Mouse (Mus musculus) cerebellum, adult 9-10 months (tissue): ENCODE data around the gene Tbc1d22a.
A peak's percentile ranks its signal among the peaks of the same experiment; 100 is the strongest.

Experiments
- DNase-seq: peaks from one replicate; pipeline ENCODE4 v3.0.0; 2022

The Tbc1d22a gene

DNA sequence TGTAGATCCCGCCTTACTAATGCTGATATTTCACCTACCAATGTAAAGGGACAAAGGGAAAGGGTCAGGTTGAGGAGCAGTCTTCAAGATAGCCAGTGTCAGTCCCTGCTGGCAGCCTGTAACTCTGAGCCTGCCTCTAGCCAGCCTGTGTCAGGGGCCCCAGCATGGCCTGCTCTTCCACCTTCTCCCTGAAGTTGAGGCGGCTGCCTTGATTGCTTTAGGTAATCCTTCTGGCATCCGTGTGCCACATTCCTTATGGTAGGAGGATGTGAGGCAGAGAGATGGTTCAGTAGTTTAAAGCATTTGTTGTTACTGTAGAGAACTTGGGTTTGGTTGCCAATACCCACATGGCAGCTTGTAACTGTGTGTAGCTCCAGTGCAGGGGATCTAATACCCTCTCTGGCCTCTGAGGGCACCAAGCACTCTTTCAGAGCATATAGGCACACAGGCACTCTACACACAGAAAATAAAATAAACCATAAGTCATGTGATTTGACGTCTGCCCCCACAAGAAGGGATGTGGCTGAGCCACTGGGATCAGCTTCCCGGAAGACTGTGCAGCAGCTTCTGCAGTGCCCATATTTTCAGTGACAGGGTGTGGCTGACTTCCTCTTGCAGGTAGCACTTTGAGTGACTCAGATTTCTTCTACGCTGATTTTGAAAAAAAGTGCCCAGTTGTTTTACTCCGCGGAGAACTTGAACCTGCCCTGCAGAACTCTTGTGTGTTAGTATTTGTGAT, 128.5 kb downstream of the Tbc1d22a start:
- no peak for DNase-seq

GRCm38 (mm10) chr15:86344906-86345331, 130.7 kb downstream of the Tbc1d22a start:
- DNase-seq: no peak

DNA sequence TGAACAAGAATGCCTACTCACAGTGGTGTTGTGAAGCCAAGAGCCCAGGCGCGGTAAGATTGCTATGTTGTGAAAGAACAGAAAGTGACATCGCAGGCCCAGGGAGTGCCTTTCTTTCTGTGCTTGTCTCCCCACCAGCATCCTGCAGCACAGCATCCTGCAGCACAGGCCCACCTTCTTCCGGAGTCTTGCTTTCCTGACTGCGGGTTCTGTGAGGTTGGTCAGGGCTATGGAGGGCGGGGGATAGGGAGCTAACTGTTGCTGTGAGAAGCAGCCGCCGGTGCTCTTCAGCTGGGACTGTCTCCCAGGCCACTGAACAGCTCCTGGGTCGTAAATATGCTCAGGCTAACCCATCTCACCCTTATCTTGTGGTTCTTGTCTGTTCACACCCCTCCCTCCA, 131.6 kb downstream of the Tbc1d22a start:
- no peak for DNase-seq

DNA sequence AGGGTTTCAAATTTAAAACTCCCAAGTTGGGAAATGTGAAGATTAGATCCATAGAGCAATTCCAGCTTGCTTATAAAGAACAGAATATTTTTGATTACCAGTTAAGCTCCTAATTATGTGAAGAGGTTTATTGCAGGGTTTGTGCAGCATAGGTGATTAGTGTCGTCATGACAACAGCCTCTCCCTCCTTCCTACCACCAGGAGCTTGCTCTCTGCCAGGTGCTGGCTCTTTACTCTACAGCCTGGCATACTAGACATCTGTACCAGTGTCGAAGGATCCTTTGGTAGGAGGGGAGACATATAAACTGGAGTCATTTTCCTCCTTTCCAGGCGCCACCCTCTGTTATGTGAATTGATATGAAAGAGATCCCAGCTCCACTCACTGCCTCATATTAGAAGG, 132.3 kb downstream of the Tbc1d22a start:
- no peak for DNase-seq

DNA sequence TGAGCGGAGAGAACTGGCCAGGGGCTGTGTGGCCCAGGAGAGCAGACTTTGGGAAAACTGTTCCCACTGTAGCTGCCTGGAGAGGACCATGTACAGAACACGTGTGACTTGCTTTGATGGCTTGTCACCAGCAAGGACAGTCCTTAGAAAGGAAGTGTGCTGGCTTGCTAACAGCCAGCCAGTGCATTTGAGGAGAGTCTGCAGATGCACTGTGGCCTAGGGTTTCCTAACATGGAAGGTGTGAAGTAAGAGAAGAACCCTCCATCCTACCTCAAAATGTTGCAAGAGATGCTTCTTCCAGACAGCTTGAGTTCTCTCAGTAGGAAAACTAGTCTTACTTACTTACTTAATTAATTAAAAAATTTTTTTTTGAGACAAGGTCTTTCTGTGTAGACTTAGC, 140.7 kb downstream of the Tbc1d22a start:
- DNase-seq: no peak

GRCm38 (mm10) chr15:86355857-86356256, 141.6 kb downstream of the Tbc1d22a start:
- DNase-seq: no peak

DNA sequence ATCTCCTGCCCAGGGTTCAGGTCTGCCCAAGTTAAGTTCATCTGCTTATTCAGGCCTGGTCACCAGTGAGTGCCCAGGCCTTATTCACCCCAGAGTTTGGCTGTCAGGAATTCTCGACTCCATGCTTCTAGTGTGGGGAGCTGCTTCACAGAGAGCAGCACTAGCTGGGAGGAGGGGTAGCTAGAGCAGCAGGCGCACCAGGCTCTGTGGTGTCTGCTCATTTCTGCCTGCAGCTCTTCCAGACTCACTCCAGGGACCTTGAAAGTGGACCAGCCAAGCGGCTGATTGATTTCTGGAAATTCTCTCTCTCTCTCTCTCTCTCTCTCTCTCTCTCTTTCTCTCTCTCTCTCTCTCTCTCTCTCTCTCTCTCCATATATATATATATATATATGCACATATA, 146.1 kb downstream of the Tbc1d22a start:
- DNase-seq: no peak

DNA sequence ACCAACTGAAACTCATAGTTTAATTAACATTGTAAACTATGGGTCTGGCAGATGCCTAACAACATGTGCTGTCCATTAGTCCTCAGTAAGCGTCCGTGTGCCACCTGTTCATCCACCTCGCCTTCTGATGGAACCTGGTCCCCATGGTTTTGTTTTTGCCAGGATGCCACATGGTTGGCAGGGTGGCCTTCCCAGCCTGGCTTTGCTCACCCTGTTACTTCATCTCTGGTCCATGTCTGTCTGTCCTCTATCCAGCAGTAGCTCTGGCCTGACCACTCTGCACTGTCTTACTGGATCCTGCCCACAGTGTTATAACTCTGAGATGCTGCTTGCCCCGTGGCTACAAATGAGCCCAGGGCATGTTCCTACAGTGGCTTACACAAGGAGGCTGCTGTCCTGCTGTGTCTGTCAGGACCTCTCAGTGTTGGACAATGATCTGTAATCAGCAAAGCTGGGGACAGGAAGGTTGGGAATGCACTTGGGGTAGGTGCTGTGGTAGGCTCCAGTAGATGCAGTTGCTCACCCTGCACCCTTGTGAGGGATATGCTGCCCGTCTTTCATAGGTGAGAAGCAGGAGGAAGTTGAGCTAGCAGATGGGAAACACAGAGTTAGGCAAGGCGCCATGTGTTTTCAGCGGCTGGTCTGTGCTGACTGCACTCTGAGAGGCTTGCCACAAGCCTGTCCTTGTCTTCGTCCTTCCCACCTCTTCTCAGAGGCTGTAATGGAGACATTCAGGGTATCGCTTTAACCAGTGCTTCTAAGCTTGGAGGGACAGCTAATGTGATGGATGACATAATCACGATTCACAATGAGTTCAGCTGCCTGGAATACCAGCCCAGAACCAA, 148.3 kb downstream of the Tbc1d22a start:
- DNase-seq: peak; percentile 85

DNA sequence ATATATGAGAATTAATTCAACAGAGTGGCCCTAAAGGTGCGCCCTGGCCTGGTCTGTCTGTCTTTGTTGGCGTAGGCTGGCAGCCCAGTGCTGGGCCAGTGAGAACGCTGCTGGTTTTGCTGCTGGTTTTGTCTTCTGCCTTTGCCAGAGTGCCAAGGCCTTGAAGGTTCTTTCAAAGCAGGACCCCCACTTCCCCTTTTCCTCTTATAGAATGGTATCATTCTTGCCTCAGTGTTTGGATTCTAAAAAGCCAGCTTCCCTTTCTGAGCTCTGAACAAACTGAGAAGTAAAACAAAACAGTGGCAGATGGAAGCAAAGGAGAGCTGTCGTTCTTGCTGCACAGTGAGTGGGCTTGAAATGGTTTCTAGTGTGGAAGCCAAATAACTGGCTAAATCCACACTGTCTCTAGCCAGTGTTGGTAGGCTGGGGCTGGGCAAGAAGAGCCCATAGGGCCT, 149.6 kb downstream of the Tbc1d22a start:
- DNase-seq: peak; percentile 52

DNA sequence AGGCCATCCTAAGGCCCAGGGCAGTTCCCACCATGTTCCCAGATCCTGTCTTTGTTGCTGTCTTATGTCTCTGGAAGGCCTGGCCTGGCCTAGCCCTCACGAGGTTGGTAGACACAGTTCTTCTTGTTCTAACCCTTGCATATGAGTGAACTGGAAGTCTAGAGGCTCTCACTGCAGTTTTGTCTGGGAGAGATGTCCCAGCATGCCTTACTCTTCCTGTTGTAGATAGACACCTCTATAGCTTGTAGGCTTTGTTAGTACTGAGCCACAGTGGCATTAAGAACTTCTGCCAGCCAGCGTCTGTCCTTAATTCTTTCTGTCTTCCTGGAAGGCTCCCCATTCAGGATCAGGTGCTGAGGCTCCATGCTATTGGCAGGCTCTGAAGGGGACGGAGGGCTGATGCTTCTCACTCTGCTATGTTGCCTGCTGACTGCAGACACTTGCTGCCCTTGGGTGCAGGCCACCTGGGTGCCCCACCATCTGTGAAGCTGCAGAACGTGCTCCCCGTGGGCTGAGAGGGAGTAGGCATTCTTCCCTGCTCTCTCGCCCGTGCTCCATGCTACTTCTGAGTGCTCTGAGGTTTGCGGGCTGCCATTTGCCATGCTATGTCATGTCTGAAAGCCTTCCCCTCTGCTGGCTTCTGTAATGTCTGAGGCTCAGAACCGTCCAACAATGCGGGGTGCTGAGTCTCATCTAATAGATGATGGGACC, 150.8 kb downstream of the Tbc1d22a start:
- DNase-seq: no peak

DNA sequence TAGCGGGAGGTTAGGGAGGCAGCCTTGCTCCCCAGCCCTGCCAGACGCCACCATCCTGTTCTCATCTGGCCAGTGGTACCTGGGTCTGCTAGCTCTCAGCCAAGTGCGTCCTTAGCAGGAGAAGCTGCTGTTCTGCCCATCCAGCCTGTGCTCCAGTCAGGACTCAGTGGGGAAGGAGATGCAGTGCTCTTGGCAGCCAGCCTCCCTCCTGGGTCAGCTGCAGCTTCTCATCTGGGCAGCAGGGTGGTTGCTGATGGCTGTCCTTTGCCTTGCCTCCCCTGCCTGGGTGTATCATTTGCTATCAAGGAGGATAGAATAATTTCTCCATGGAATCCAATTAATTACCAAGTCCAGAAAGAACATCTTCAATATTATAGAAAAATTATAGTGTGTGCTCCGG, 152.5 kb downstream of the Tbc1d22a start:
- DNase-seq: no peak

- DNase-seq: no peak
Observed at GRCm38 (mm10) chr15:86367247-86367646, 153.0 kb downstream of the Tbc1d22a start.

DNA sequence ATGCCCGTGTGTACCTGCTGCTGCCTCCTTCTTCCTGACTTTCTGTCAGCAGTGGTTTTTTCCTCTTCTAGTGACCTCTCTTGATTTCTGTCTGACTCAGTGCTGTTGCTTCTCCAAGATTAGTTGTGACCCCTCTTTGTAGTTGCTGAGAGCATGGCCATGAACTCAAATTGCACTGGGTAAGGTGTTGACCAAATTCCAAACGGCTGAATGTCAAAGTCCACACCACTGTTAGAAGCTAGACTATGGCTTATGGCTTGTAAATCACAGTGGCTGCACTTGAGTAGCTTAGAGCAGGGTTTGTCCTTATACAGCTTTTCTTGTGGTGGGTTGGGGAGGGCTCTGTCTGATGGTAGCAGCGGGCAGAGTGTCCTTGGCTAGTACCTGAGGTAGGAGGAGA, 156.6 kb downstream of the Tbc1d22a start:
- DNase-seq: no peak

DNA sequence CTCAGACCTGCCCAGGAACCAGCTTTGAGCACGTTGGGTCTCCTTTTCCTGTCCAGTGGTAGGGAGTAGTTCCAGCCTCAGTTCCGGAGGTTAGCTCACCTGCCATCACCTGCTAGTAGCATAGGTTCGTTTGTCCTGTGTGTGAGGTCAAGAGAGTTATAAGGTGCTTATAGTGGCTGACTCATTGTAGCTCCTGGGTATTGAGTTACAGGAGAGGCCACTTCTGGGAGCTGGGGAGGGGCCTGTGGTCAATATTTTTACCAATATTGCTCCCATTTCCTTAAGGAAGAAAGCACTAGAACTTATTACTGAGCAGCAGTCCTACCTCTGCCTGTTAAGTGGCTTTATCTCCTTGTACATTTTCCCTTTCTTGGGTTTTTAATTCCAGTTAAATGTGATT, 161.0 kb downstream of the Tbc1d22a start:
- no peak for DNase-seq

DNA sequence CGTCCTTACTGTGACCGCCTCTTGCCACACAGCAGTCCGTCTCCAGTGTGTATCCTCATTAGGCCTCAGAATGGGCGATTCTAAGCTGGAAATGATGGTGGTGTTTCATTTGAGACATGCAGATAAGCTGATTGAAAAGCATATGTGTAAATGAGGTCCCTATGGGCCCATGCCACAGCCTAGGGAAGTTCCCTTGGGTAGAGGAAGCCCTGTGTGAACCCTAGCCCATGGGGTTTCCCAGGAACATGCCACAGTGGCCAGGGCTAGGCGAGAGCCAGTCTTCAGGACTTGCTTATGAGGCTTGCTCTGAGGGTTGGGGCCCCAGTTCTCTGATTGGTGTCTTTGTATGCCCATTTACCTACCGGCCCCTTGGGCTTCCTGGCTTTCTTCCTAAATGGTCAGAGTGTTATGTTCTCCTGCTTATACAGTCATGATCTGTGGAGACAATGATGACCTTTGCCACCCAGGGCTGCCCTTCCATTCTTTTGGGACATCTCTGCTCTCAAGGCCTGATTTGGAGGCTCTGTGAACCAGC, 161.7 kb downstream of the Tbc1d22a start:
- no peak for DNase-seq

DNA sequence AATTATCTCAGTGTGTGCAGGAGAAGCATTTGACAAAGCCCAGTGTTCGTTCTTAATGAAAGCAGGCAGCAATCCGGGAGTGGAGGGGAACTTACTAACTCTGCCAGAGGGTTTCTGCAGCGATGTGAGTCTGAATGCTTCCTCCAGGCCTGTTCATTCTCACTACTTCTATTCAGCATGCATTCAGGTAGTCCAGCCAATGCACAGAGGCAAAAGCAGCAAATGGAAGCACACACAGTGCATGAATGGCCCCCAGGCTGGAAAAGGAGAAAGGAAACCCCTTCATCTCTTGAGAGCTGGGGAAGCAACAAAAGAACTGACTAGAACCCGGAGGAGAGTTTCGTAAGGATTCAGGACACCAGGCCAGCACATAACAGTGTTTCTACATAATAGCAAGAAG, 169.0 kb downstream of the Tbc1d22a start:
- DNase-seq: no peak

GRCm38 (mm10) chr15:86385436-86385835, 171.2 kb downstream of the Tbc1d22a start:
- peak; percentile 52 for DNase-seq

GRCm38 (mm10) chr15:86386325-86386724, 172.1 kb downstream of the Tbc1d22a start:
- DNase-seq: no peak

- DNase-seq: no peak
Observed at GRCm38 (mm10) chr15:86388597-86388996, 174.3 kb downstream of the Tbc1d22a start.

DNA sequence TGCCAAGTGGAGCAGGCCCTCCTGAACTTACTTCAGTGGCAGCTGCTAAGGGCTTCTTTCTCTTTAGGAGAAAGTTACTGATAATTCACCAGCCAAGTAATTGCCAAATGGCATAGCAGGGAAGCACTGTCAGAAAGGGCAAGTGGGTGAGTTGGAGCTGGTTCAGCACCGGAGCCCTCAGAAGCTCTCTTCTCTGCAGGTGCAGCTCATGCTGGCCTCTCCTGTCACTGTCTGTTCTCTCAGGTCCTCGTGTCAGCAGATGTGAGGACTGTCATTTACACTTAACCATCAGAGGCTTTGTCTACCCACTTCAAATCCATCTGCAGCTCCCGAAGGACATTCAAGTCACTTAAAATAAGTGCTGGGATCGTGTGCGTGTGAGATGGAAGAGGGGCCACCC, 190.6 kb downstream of the Tbc1d22a start:
- DNase-seq: no peak

DNA sequence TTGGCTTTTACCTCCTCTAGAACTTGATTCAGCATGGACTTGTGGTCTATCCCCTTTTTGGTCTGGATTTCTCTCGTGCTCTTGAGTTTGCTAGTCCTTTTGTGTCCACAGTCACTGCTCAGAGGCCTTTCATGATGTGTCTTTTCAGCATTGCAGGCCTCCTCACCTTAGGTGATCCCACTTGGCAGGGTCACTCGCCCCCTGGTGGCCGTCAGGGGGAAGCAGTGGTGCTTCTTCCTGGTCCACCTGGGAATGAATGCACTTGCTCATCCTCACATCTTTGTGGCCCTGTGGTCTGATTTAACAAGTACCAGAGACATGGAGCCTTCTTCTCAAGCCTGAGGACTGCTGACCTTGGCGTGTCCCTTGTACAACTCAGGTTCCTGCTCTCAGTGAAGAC, 191.3 kb downstream of the Tbc1d22a start:
- DNase-seq: peak; percentile 76

DNA sequence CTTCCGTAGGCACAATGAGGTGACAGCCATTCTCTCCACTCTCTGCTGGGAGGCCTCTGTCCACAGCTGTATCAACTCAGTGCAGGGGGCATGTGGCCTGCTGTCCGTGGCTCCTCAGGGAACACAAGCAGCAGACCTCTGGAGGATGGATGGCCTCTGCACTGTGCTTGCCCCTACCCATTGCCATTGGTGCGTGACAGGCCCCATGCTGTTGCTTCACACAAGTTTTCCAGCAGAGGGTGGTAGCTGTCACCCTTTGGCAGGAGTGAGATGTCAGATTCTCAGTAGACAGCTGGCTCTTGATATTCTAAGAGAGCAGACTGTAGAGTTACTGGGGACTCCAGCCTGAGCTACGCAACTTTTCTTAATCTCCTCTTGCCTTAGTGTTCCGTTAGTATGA, 195.1 kb downstream of the Tbc1d22a start:
- no peak for DNase-seq

DNA sequence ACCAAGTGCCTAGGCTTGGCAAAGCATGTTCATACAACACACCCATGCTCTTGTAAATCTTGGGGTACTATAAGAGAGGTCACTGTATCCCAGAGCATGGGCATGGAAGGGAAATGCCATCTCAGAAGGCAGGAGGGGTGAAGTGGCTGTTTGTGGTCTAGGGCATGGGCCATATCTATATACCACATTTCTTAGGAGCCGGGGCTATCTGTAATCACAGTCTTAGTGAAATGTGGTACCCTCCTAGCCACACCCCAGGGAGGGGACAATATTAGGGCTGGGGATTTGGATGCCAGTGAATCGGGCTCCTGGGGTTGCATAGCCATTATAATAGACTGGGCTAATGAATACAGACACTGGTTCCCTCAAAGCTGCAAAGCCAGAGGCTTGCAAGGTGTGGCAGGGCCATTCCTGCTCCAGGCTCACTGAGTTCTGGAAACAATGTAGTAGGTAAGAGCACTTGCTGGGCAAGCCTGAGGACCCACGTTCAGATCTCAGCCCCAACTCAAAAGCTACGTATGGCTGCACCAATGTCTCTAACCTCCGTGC, 197.3 kb downstream of the Tbc1d22a start:
- no peak for DNase-seq
